Mouse (Mus musculus): ENCODE data around the gene Rhobtb1. TPM values are rescaled to one million over a fixed set of nuclear protein-coding genes. Genes with fewer than 3 reads are reported as not detected.

Rhobtb1 gene
- total and polyA plus RNA-seq, 2 experiments from 2014 or later, result 9.1 to 13.3 TPM

GRCm38 (mm10) chr10:69212542-69213440 lies 61.6 kb downstream of the Rhobtb1 start, which contains the start of gene A930033H14Rik:
Gene A930033H14Rik, minus strand, starts transcription at chr10:69213098.
- no peaks in the 10 kb centered on the region for H3K36me3 ChIP-seq (ENCODE audit: insufficient read depth, low read length)
- peak within 1 kb of the TSS; percentile 92 for H3K9ac ChIP-seq (replicated peaks; ENCODE audit: low read length)
- peak within 1 kb of the TSS; percentile 95 for H3K27ac ChIP-seq
- H3K4me2 ChIP-seq (ENCODE audit: low read depth, low read length), result peak within 1 kb of the TSS; percentile 93
- no peaks in the 10 kb centered on the region for H3K9me3 ChIP-seq (ENCODE audit: low read length)
- H3K4me1 ChIP-seq (ENCODE audit: insufficient read depth, low read length), result peaks cover 14% of the 10 kb centered on the region
- peak; percentile 86 for DNase-seq (ENCODE audit: low spot score)
- TF ChIP-seq CTCF (IDR thresholded peaks at IDR 0.05; ENCODE audit: low read depth), result no peak
- H3K4me3 ChIP-seq (ENCODE audit: low read length), result peak within 1 kb of the TSS; percentile 85
- H3K27me3 ChIP-seq (ENCODE audit: insufficient read depth, low read length), result no peaks in the 10 kb centered on the region
- WGBS, result under 1% methylated on average over 83 of the region's 84 CpGs
- peak; percentile 92 for ATAC-seq

- peak; percentile 44 for ATAC-seq
- peak overlapping the region; percentile 85 for H3K4me3 ChIP-seq (ENCODE audit: low read length)
- peak overlapping the region; percentile 95 for H3K27ac ChIP-seq
- WGBS, result under 1% methylated on average over 21 of the region's 21 CpGs
- H3K4me1 ChIP-seq (ENCODE audit: insufficient read depth, low read length), result peaks cover 14% of the 10 kb centered on the region
- no peaks in the 10 kb centered on the region for H3K9me3 ChIP-seq (ENCODE audit: low read length)
- H3K4me2 ChIP-seq (ENCODE audit: low read depth, low read length), result peak overlapping the region; percentile 93
- no peak for TF ChIP-seq CTCF (IDR thresholded peaks at IDR 0.05; ENCODE audit: low read depth)
- peak overlapping the region; percentile 92 for H3K9ac ChIP-seq (replicated peaks; ENCODE audit: low read length)
- no peaks in the 10 kb centered on the region for H3K27me3 ChIP-seq (ENCODE audit: insufficient read depth, low read length)
- H3K36me3 ChIP-seq (ENCODE audit: insufficient read depth, low read length), result no peaks in the 10 kb centered on the region
- DNase-seq (ENCODE audit: low spot score), result peak; percentile 45
These were observed 62.2 kb downstream of the Rhobtb1 start for GRCm38 (mm10) chr10:69213451-69213877.

- WGBS, result 30% methylated on average over 5 of the region's 5 CpGs
- no peak for TF ChIP-seq CTCF (IDR thresholded peaks at IDR 0.05; ENCODE audit: low read depth)
- Histone ChIP-seq H3K9ac (replicated peaks; ENCODE audit: low read length) (peak overlapping the region; percentile 92; the same call in 1 of the 2 replicates), H3K27ac (peak overlapping the region; percentile 95; the same call in 1 of the 2 replicates), H3K4me2 (ENCODE audit: low read depth, low read length) (peak overlapping the region; percentile 93), H3K27me3 (ENCODE audit: insufficient read depth, low read length) (no peaks in the 10 kb centered on the region), H3K36me3 (ENCODE audit: insufficient read depth, low read length) (no peaks in the 10 kb centered on the region), H3K9me3 (ENCODE audit: low read length) (no peaks in the 10 kb centered on the region), H3K4me1 (ENCODE audit: insufficient read depth, low read length) (peaks cover 14% of the 10 kb centered on the region), H3K4me3 (ENCODE audit: low read length) (peak overlapping the region; percentile 85)
- DNase-seq (ENCODE audit: low spot score) (no peak), ATAC-seq (no peak)
These were observed 62.8 kb downstream of the Rhobtb1 start for GRCm38 (mm10) chr10:69213986-69214385.

- WGBS, result 96% methylated on average over 4 of the region's 4 CpGs
- Histone ChIP-seq H3K27ac (no peak overlapping the region), H3K9me3 (ENCODE audit: low read length) (no peaks in the 10 kb centered on the region), H3K36me3 (ENCODE audit: insufficient read depth, low read length) (no peaks in the 10 kb centered on the region), H3K4me1 (ENCODE audit: insufficient read depth, low read length) (peaks cover 8% of the 10 kb centered on the region), H3K4me3 (ENCODE audit: low read length) (no peak overlapping the region), H3K4me2 (ENCODE audit: low read depth, low read length) (no peak overlapping the region), H3K27me3 (ENCODE audit: insufficient read depth, low read length) (no peaks in the 10 kb centered on the region), H3K9ac (replicated peaks; ENCODE audit: low read length) (no peak overlapping the region)
- no peak for TF ChIP-seq CTCF (IDR thresholded peaks at IDR 0.05; ENCODE audit: low read depth)
- no peak for ATAC-seq
- no peak for DNase-seq (ENCODE audit: low spot score)
These were observed 66.0 kb downstream of the Rhobtb1 start for GRCm38 (mm10) chr10:69217127-69217690.

- no peak overlapping the region for H3K4me2 ChIP-seq (ENCODE audit: low read depth, low read length)
- no peak overlapping the region for H3K27ac ChIP-seq
- ATAC-seq (no peak), DNase-seq (ENCODE audit: low spot score) (no peak)
- WGBS, result 89% methylated on average over 14 of the region's 14 CpGs
- H3K9ac ChIP-seq (replicated peaks; ENCODE audit: low read length), result no peak overlapping the region
- peaks cover 7% of the 10 kb centered on the region for H3K4me1 ChIP-seq (ENCODE audit: insufficient read depth, low read length)
- no peaks in the 10 kb centered on the region for H3K36me3 ChIP-seq (ENCODE audit: insufficient read depth, low read length)
- H3K27me3 ChIP-seq (ENCODE audit: insufficient read depth, low read length), result no peaks in the 10 kb centered on the region
- no peak overlapping the region for H3K4me3 ChIP-seq (ENCODE audit: low read length)
- no peak for TF ChIP-seq CTCF (IDR thresholded peaks at IDR 0.05; ENCODE audit: low read depth)
- no peaks in the 10 kb centered on the region for H3K9me3 ChIP-seq (ENCODE audit: low read length)
These were observed 67.4 kb downstream of the Rhobtb1 start for GRCm38 (mm10) chr10:69218458-69219288.

GRCm38 (mm10) chr10:69219289-69219626 lies 68.0 kb downstream of the Rhobtb1 start:
- TF ChIP-seq CTCF (IDR thresholded peaks at IDR 0.05; ENCODE audit: low read depth), result no peak
- Histone ChIP-seq H3K36me3 (ENCODE audit: insufficient read depth, low read length) (no peaks in the 10 kb centered on the region), H3K9me3 (ENCODE audit: low read length) (no peaks in the 10 kb centered on the region), H3K4me3 (ENCODE audit: low read length) (no peak overlapping the region), H3K9ac (replicated peaks; ENCODE audit: low read length) (no peak overlapping the region), H3K4me2 (ENCODE audit: low read depth, low read length) (no peak overlapping the region), H3K27ac (no peak overlapping the region), H3K27me3 (ENCODE audit: insufficient read depth, low read length) (no peaks in the 10 kb centered on the region), H3K4me1 (ENCODE audit: insufficient read depth, low read length) (peaks cover under 1% of the 10 kb centered on the region; the same call in 1 of the 2 replicates)
- no peak for ATAC-seq
- DNase-seq (ENCODE audit: low spot score), result no peak
- WGBS, result 91% methylated on average over 2 of the region's 2 CpGs

Measured in hindbrain, postnatal 0 days (tissue).